Mouse (Mus musculus) ES-Bruce4 (cell line): Measurements from ENCODE around the gene Usp10.

ENCODE experiments used
- CTCF ChIP-seq: IDR thresholded peaks from one replicate; pipeline ENCODE4 v1.8.1; 2011; ENCODE audit warnings: low read depth, low read length
- EP300 ChIP-seq: IDR thresholded peaks from 2 replicates; pipeline ENCODE4 v1.6.1; 2011; ENCODE audit warnings: low read depth, low read length; ENCODE audit not compliant: insufficient read depth
- POLR2A ChIP-seq: IDR thresholded peaks from one replicate; pipeline ENCODE4 v1.8.1; 2011; ENCODE audit warnings: low read length; ENCODE audit not compliant: insufficient read depth

DNA sequence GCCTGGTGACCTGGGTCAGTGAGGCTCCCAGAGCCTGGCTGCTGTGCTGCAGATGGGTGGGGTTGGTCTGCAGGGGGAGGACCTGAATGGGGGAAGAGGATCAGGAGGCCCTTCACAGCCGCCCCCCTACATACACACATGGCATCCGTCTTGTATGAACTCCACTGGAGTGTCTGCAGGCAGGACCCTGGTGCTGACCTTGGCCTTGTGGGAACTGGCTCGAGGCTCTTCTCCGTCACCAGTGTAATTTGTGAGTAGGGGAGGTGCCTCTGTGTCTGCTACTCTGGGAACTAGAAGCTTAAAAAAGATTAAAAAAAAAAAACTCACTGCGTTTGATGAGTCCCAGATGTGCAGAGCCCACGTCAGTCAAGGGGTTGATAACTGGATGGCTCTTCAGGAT, 84.4 kb downstream of the Usp10 start:
- no peak for TF ChIP-seq CTCF
- no peak for TF ChIP-seq EP300
- no peak for TF ChIP-seq POLR2A
